Mouse (Mus musculus): ENCODE data around the gene Cavin1. TPM values are rescaled to one million over a fixed set of nuclear protein-coding genes. Genes with fewer than 3 reads are reported as not detected.
A peak's percentile ranks its signal among the peaks of the same experiment; 100 is the strongest.

The Cavin1 gene
- polyA plus RNA-seq, 1 experiment from 2014 or later = 692 TPM

DNA sequence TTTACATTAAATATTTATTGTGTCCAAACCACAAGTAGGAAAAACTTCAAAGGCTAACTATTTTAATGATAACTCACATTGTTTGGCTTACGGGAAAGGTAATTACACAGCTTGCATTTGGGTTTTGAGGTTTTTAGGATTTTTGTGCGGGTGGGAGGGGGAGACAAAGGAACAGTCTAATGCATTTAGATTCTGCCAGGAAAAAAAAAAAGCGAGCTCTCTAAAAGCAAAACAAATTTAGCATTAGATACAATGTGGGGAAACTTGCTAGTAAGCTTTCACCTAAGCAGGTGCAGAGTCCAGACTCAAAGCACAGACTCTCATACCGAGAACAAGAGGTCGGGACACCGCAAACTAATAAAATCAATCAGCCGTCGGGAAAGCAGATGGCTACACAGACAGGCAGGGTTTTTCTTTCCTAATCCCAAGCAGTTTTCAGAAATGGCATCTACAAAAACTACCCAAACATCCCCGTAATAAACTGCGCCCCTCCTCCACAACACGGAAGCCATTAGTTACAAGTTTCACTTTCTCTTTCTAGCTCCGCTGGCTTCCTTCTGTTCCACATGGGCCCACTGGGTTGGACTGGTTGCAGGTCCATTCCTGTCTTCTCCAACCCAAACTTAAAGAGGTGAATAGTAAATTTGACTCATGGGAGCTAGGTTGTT is 39.3 kb downstream of the Cavin1 start:
- Histone ChIP-seq H3K36me3 (ENCODE audit: insufficient read depth, low read length) (no peaks in the 10 kb centered on the region), H3K4me1 (ENCODE audit: insufficient read depth, low read depth, low read length) (0 out of 2 replicates have a peak, but pooled peaks cover 5% of the 10 kb centered on the region), H3K27me3 (replicated peaks; ENCODE audit: insufficient read depth, low read length) (no peaks in the 10 kb centered on the region), H3K4me3 (ENCODE audit: low read depth, low read length) (peak overlapping the region; percentile 28; the same call in 1 of the 2 replicates), H3K4me2 (replicated peaks; ENCODE audit: low read depth, low read length) (peak overlapping the region; percentile 37), H3K9ac (replicated peaks; ENCODE audit: low read depth) (no peak overlapping the region), H3K9me3 (ENCODE audit: low read length) (no peaks in the 10 kb centered on the region), H3K27ac (ENCODE audit: low read length) (no peak overlapping the region)
- ATAC-seq (no peak), DNase-seq (ENCODE audit: low spot score) (peak; percentile 60)
- no peak for TF ChIP-seq CTCF (IDR thresholded peaks at IDR 0.05)
- TF ChIP-seq EP300 (IDR thresholded peaks at IDR 0.05) = no peak
- WGBS = 47% methylated on average over 12 of the region's 12 CpGs

DNA sequence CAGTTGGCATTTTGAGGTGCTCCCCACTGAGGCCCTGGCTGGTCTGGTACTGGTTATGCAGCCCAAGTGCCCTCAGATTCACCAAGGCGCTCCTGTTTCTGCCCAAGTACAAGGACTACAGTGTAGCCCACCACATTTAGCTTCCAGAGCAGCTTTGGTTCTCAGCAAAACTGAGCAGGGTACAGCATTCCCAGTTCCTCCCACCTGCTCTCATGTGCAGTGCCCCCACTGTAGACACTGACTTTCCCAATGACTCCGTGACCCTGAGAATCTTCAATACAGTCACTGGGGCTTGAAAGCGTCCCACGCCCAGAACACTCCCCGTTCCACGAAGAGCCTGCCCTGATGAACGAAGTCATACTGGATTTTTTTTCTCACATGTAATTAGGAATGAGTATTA is 40.1 kb downstream of the Cavin1 start:
- TF ChIP-seq CTCF (IDR thresholded peaks at IDR 0.05) = no peak
- no peak for TF ChIP-seq EP300 (IDR thresholded peaks at IDR 0.05)
- H3K4me2 ChIP-seq (replicated peaks; ENCODE audit: low read depth, low read length) = no peak overlapping the region
- WGBS = 69% methylated on average over 7 of the region's 7 CpGs
- no peaks in the 10 kb centered on the region for H3K27me3 ChIP-seq (replicated peaks; ENCODE audit: insufficient read depth, low read length)
- H3K9me3 ChIP-seq (ENCODE audit: low read length) = no peaks in the 10 kb centered on the region
- 0 out of 2 replicates have a peak, but pooled peaks cover 3% of the 10 kb centered on the region for H3K4me1 ChIP-seq (ENCODE audit: insufficient read depth, low read depth, low read length)
- no peak for DNase-seq (ENCODE audit: low spot score)
- no peak overlapping the region for H3K27ac ChIP-seq (ENCODE audit: low read length)
- no peak overlapping the region for H3K4me3 ChIP-seq (ENCODE audit: low read depth, low read length)
- no peak for ATAC-seq
- no peaks in the 10 kb centered on the region for H3K36me3 ChIP-seq (ENCODE audit: insufficient read depth, low read length)
- no peak overlapping the region for H3K9ac ChIP-seq (replicated peaks; ENCODE audit: low read depth)

DNA sequence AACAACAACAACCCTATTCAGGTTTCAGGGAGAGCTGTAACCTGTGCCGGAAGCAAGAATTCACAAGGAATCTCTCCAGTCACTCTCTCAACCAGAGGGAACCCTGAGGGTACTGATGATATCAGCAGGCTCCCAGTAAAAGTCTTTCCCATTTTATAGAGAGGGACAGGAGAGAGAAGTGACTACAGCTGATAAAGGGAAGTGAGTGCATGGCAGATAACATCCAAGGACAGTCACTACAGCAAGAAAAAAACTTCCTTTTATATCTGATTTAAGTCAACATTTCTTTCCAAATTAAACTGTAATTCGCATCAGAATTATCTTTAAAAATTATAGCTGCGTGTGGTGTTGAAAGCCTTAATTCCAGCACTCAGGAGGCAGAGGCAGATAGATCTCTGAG is 43.3 kb downstream of the Cavin1 start:
- Histone ChIP-seq H3K9me3 (ENCODE audit: low read length) (no peaks in the 10 kb centered on the region), H3K9ac (replicated peaks; ENCODE audit: low read depth) (no peak overlapping the region), H3K27ac (ENCODE audit: low read length) (no peak overlapping the region), H3K27me3 (replicated peaks; ENCODE audit: insufficient read depth, low read length) (no peaks in the 10 kb centered on the region), H3K36me3 (ENCODE audit: insufficient read depth, low read length) (0 out of 2 replicates have a peak, but pooled peaks cover 4% of the 10 kb centered on the region), H3K4me3 (ENCODE audit: low read depth, low read length) (no peak overlapping the region), H3K4me2 (replicated peaks; ENCODE audit: low read depth, low read length) (no peak overlapping the region), H3K4me1 (ENCODE audit: insufficient read depth, low read depth, low read length) (no peaks in the 10 kb centered on the region)
- DNase-seq (ENCODE audit: low spot score) (no peak), ATAC-seq (no peak)
- 92% methylated on average over 3 of the region's 3 CpGs for WGBS
- no peak for TF ChIP-seq EP300 (IDR thresholded peaks at IDR 0.05)
- no peak for TF ChIP-seq CTCF (IDR thresholded peaks at IDR 0.05)

DNA sequence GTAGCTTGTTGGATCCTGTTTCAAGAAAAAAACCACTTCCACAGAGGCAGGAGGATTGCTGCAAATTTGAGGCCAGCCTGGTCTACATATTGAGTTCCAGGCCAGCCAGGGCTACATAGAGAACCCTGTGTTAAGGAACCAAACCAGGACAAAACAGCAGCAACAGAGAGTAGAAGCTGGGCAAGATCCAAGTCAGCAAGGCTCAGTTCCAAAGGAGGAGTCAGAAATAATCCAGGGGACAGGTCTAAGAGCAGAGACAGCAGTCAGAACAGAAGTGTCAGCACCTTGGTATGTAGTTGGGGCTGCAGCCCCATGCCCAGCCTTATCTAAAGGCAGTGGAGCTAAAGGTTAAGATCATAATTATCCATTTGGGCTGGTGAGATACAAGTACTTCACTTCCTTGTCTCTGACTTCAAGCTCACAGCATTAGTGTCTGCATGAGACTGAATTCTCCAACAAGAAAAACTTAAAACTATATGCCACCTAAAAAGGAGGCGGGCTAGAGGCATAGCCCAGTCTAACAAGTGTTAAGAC is 46.2 kb downstream of the Cavin1 start:
- H3K9me3 ChIP-seq (ENCODE audit: low read length) = no peaks in the 10 kb centered on the region
- H3K36me3 ChIP-seq (ENCODE audit: insufficient read depth, low read length) = 0 out of 2 replicates have a peak, but pooled peaks cover 4% of the 10 kb centered on the region
- H3K27ac ChIP-seq (ENCODE audit: low read length) = no peak overlapping the region
- H3K4me1 ChIP-seq (ENCODE audit: insufficient read depth, low read depth, low read length) = no peaks in the 10 kb centered on the region
- ATAC-seq (no peak), DNase-seq (ENCODE audit: low spot score) (no peak)
- 94% methylated on average over 1 of the region's 1 CpGs for WGBS
- H3K9ac ChIP-seq (replicated peaks; ENCODE audit: low read depth) = no peak overlapping the region
- H3K27me3 ChIP-seq (replicated peaks; ENCODE audit: insufficient read depth, low read length) = no peaks in the 10 kb centered on the region
- H3K4me2 ChIP-seq (replicated peaks; ENCODE audit: low read depth, low read length) = no peak overlapping the region
- H3K4me3 ChIP-seq (ENCODE audit: low read depth, low read length) = no peak overlapping the region
- TF ChIP-seq EP300 (IDR thresholded peaks at IDR 0.05) = no peak
- no peak for TF ChIP-seq CTCF (IDR thresholded peaks at IDR 0.05)

DNA sequence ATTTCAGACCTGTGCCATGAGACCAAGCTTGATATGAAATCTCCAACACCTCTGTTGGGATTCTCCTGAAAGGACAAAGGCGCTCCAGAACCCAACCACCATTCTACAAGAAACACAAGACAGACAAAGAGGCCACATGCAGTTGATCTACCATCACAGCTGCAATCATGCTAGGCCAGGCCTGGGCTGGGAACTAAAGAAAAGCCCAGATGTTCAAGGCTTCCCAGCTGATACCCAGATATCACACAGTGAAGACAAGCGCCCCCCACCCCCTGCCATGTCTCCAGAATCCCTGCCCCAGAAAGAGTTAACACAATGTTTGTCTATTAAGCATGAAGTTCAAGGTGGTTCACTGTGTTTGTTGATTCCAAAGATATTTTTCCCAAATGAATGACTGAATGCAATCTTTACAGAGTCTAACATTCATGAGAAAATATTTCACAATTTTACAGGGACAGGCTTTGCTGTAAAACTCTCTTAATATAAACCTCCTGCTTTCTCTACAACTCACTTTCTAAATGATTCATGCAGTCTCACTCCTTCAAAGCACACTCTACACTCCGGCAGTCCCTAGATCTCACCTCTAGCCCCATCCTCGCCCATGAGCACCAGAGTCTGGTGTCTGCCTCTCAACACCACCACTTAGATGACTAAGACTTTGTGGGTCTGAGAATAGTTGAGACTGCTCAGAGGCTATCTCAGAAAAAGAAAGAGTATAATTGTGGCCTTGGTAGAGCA is 49.6 kb downstream of the Cavin1 start:
- DNase-seq (ENCODE audit: low spot score) (no peak), ATAC-seq (no peak)
- Histone ChIP-seq H3K9me3 (ENCODE audit: low read length) (no peaks in the 10 kb centered on the region), H3K4me2 (replicated peaks; ENCODE audit: low read depth, low read length) (no peak overlapping the region), H3K4me3 (ENCODE audit: low read depth, low read length) (no peak overlapping the region), H3K27me3 (replicated peaks; ENCODE audit: insufficient read depth, low read length) (no peaks in the 10 kb centered on the region), H3K36me3 (ENCODE audit: insufficient read depth, low read length) (0 out of 2 replicates have a peak, but pooled peaks cover 4% of the 10 kb centered on the region), H3K9ac (replicated peaks; ENCODE audit: low read depth) (no peak overlapping the region), H3K4me1 (ENCODE audit: insufficient read depth, low read depth, low read length) (no peaks in the 10 kb centered on the region), H3K27ac (ENCODE audit: low read length) (no peak overlapping the region)
- 82% methylated on average over 4 of the region's 4 CpGs for WGBS
- TF ChIP-seq CTCF (IDR thresholded peaks at IDR 0.05) = no peak
- no peak for TF ChIP-seq EP300 (IDR thresholded peaks at IDR 0.05)

DNA sequence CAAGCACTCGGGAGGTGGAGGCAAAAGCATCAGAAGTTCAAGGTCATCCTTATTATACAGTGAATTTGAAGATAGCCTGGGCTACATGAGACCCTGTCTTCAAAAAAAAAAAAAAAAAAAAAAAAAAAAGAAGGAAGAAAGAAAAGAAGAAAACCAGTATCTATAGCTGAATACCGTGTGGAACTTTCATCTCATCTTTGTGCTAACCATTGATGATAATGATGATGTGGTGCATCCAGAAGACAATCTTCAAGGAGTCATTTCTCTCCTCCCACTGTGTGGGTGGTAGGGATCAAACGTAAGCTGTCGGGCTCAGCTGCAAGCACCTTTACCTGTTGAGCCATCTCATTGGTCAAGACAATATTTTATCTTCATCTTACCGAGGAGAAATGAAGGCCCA is 52.7 kb downstream of the Cavin1 start:
- no peaks in the 10 kb centered on the region for H3K27me3 ChIP-seq (replicated peaks; ENCODE audit: insufficient read depth, low read length)
- H3K9me3 ChIP-seq (ENCODE audit: low read length) = no peaks in the 10 kb centered on the region
- WGBS = 81% methylated on average over 5 of the region's 5 CpGs
- no peak overlapping the region for H3K4me2 ChIP-seq (replicated peaks; ENCODE audit: low read depth, low read length)
- H3K4me1 ChIP-seq (ENCODE audit: insufficient read depth, low read depth, low read length) = peaks cover 5% of the 10 kb centered on the region; the same call in 1 of the 2 replicates
- DNase-seq (ENCODE audit: low spot score) (no peak), ATAC-seq (no peak)
- TF ChIP-seq CTCF (IDR thresholded peaks at IDR 0.05) (no peak), EP300 (IDR thresholded peaks at IDR 0.05) (no peak)
- 0 out of 2 replicates have a peak, but pooled peaks cover 18% of the 10 kb centered on the region for H3K36me3 ChIP-seq (ENCODE audit: insufficient read depth, low read length)
- no peak overlapping the region for H3K9ac ChIP-seq (replicated peaks; ENCODE audit: low read depth)
- no peak overlapping the region for H3K27ac ChIP-seq (ENCODE audit: low read length)
- H3K4me3 ChIP-seq (ENCODE audit: low read depth, low read length) = no peak overlapping the region
